Mouse (Mus musculus) common myeloid progenitor, adult 5-6 weeks (primary cell): Measurements from ENCODE around the gene Mrrf. TPM values are rescaled to one million over a fixed set of nuclear protein-coding genes. Genes with fewer than 3 reads are reported as not detected.

ENCODE experiments used
- ATAC-seq: replicated peaks from 2 replicates; pipeline ENCODE4 v1.8.0; 2016; ENCODE audit warnings: low read depth, mild to moderate bottlenecking, moderate TSS enrichment, inconsistent platforms; ENCODE audit not compliant: poor library complexity, severe bottlenecking
- total RNA-seq: library from RNA; stranded (forward); fragments of 200-1000, 187-1606 nt; gene quantifications from 2 replicates; pipeline ENCODE4 v1.2.3, GENCODE M21; 2017

The Mrrf gene
- total RNA-seq, 1 experiment from 2014 or later, result 98.7 TPM

GRCm38 (mm10) chr2:36197919-36198881, 62.0 kb downstream of the Mrrf start:
- ATAC-seq, result peak; percentile 82

DNA sequence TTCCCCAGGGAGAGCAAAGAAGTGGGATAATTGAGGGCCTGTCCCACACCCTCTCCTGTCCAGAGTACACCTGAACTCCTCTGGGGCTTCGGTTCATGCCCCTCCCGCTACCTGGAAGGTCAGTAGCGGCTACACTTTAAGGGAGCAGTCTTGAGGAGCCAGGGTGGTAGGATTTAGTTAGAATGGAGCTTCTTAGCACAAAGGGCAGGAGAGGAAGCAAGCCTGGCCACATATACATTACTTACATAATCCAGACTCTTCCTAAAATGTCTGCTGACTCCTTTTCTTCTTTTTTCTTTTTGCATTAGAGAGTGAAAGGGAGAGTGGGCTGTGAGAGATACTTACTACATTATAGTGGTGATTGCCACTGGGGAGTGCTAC, 62.7 kb downstream of the Mrrf start:
- peak; percentile 2; the same call in 1 of the 2 replicates for ATAC-seq

DNA sequence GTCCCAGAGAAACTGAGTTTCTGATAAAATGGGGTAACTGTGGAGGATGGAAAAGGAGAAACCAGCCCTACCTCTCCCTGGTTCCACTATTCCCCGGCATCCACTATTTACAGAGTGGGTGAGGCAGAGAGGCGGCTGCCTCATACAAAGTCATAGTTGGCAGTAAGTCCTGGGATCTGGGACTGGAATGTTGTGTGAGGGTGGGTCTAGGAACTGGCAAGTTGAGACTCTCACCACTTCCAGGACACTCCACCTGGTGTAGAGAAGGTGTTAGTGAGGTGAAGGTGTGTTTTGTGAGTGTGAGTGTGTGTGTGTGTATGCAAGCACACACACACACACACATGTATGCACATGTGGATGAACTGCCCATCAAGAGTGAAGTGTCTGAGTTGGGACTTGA, 64.6 kb downstream of the Mrrf start:
- ATAC-seq, result no peak

- ATAC-seq, result no peak
These were observed 65.8 kb downstream of the Mrrf start for GRCm38 (mm10) chr2:36201756-36202610.

GRCm38 (mm10) chr2:36202611-36202880, 66.4 kb downstream of the Mrrf start:
- ATAC-seq, result no peak

GRCm38 (mm10) chr2:36203011-36203825, 67.0 kb downstream of the Mrrf start:
- ATAC-seq, result peak; percentile 62

- ATAC-seq, result no peak
These were observed 68.4 kb downstream of the Mrrf start for GRCm38 (mm10) chr2:36204595-36204994.

- no peak for ATAC-seq
These were observed 70.9 kb downstream of the Mrrf start for GRCm38 (mm10) chr2:36207071-36207470.

- no peak for ATAC-seq
These were observed 74.6 kb downstream of the Mrrf start for GRCm38 (mm10) chr2:36210796-36211195.

DNA sequence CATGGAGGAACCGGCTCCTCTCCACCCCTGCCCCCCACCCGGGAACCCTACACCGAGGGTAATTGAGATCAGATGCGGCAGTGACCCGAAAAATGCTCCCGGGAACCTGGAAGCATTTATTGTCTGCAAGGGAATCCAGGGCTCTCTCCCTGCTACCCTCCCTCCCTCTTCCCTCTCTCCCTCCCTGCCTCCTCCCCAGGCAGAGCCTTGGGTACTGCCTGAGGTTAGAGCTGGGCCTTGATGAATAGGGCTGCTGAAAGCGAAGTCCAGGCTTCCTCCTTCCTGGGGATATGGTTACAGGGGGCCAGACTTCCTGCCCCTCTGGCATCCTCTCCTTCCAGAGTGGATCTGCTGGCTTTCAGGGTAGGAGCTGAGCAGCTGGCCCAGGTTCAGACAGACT, 75.6 kb downstream of the Mrrf start:
- no peak for ATAC-seq

DNA sequence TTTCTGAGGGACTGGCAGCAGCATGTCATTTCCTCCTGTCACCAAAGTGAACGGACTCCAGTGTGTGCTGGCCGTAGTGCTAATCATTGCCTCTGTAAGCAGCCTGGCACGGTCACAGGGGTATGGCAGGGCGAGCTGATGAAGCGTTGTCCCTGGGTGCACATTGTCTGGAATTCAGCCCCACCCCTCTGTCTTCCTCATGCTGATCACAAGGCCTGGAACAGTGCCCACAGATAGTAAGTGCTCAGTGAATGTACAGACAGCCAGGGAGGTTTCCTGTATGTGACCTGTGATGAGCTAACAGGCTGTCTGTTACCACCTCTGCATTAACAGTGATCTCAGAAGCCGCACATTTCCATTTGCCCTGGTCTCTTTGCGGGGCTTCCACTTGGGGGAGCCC, 76.9 kb downstream of the Mrrf start:
- no peak for ATAC-seq

DNA sequence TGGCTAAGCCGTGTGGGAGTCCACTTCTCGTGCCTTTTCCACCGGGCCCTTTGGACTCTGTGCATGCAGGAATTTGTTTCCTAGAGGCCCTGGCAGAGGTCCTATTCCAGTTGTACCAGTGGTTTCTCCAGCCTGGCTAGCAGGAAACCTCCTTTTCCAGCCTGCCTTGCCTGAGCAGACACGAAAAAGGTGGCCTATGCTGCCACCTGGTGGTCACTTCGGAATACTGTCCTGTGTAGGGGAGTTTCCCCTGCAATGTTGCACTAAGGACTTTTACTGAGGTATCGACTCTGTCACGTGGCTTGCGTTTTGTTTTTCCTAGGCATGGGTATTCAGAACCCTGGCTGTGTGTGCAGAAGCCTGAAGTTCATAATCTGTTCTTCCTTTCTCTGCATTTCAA, 77.8 kb downstream of the Mrrf start:
- peak; percentile 48 for ATAC-seq

DNA sequence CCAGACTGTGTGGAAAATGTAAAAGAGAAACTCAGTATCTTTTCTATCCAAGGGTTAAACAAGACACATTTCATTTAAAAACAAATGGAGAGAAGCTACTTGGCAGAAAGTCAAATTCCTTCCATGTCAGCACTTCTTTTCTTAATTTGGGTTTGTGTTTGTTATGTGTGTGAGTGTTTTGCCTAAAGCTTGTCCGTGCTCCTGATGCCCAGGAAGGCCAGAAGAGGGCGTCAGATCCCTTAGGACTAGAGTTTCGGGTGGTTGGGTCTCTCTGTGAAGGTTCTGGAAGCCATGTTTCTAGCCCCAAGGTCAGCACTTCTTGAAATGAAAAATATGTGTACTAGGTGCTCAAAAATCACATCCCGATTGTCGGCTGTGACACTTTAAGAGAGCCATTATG, 78.2 kb downstream of the Mrrf start:
- no peak for ATAC-seq

DNA sequence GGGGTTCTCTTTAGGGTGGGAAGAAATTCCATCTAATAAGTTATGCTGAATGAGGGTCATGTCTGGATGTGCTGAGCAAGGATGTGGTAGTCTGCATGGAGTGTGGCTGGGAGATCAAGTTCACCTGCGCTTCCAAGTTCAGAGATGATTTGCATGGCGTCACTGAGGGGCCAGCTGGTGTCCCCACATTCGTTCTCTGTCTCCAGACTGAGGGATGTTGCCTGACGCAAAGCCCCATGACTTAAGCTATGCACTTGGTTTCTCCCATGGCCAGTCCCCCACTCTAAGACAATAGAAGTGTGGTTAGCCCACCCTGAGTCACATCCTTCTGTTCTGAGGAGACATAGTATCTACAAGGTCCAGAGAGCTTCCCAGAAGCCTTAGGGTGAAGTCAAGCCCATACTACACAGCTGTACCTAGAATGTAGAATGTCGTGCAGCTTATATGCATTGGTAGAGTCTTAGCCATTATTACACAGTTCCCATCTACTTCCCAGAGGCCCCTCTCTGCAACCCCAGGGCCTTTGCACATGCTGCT, 79.1 kb downstream of the Mrrf start:
- no peak for ATAC-seq

GRCm38 (mm10) chr2:36216546-36216945, 80.4 kb downstream of the Mrrf start:
- ATAC-seq, result peak; percentile 62

DNA sequence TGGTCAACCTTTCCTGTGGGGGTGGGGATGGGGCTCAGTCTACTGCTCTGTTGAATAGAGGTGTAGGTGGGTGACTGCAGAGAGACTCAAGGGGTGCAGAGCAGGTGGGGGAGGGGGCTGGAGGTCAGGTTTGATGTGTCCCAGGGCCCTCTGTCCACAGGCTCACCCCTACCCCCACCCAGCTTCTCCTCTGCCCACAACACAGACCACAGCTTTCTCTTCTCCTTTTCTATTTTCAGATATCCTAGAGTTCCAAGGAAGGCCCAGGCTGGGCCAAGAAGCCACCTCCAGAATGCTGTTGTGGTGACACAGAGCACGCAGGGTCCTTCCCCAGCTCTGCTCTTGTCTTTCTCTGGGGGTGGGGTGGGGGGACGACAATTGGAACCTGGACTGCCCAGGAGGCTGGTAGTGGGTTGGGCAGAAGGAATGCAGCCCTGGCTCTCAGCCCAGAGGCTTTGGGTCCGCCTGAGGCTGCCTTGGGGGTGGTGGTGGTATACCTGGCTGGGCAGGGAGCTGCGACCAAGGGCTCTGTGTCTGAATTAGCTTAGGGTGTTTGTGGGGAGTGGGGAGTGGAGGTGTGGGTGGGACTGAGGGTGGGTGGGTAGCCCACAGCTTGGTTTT, 80.9 kb downstream of the Mrrf start:
- peak; percentile 57 for ATAC-seq

DNA sequence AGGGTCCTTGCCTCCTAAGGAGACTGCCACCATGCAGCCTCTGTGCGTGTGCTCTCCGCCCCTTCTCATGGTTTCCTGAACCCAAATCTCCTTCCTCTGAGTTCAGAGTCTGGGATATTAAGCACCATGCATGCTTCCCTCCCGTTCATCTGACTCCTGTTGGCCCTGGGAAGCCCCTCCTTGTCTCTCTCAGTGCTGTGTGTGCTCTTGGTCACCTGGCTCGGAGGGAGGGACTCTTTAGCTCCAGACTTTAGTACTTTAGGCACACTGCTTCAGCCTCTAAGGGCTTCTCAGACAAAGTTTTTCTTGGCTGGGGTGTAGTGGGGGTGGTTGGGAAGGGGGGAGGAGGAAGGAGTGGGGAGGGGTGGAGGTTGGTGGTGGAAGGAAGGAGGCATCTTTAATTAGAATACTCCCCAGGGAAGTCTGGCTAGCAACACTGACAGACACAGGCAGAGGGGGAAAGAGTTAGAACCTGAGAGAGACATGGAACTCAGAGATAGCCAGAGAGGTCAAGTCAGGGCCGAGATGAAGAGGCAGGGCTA, 81.6 kb downstream of the Mrrf start:
- ATAC-seq, result no peak

GRCm38 (mm10) chr2:36220106-36220505, 83.9 kb downstream of the Mrrf start:
- peak; percentile 53 for ATAC-seq

- ATAC-seq, result no peak
These were observed 84.7 kb downstream of the Mrrf start for GRCm38 (mm10) chr2:36220891-36221290.
